Mouse (Mus musculus) MEL (cell line): ENCODE measurements around the gene Asic3. TPM values are rescaled to one million over a fixed set of nuclear protein-coding genes. Genes with fewer than 3 reads are reported as not detected.
A peak's percentile ranks its signal among the peaks of the same experiment; 100 is the strongest.

Experiments
- DNase-seq: peaks from one replicate; pipeline ENCODE4 v3.0.0; 2011; ENCODE audit warnings: low read depth, low spot score
- H3K27ac ChIP-seq: 2 replicates; pipeline ENCODE4 v1.5.1; 2012; ENCODE audit warnings: low read depth, mild to moderate bottlenecking, control low read depth, low read length, moderate library complexity; ENCODE audit not compliant: control insufficient read depth
- H3K27me3 ChIP-seq, 2 experiments: fragments of 150-350 bp in 1 of 2; sonication (generic) in 1 of 2; 2 replicates each; pipeline ENCODE4 v1.6.1; 2012; ENCODE audit warnings: low read length in 2 of 2, mild to moderate bottlenecking in 2 of 2, improper control_type of control experiment in 1 of 2, moderate library complexity in 1 of 2; ENCODE audit not compliant: insufficient read depth in 2 of 2, control insufficient read depth in 1 of 2
- H3K36me3 ChIP-seq, 2 experiments: 2 replicates each; pipeline ENCODE4 v1.6.1; 2012 to 2014; ENCODE audit warnings: low read length in 2 of 2, improper control_type of control experiment in 1 of 2, inconsistent platforms in 1 of 2, mild to moderate bottlenecking in 1 of 2; ENCODE audit not compliant: insufficient read depth in 2 of 2, control insufficient read depth in 1 of 2
- H3K4me1 ChIP-seq, 2 experiments: fragments of 150-350 bp in 1 of 2; sonication (generic) in 1 of 2; 2 replicates each; pipeline ENCODE4 v1.6.1; 2012; ENCODE audit warnings: low read length in 2 of 2, improper control_type of control experiment in 1 of 2, mild to moderate bottlenecking in 1 of 2; ENCODE audit not compliant: insufficient read depth in 2 of 2, control insufficient read depth in 1 of 2
- H3K4me3 ChIP-seq, 2 experiments: fragments of 150-350 bp in 1 of 2; sonication (generic) in 1 of 2; 2 replicates each; pipeline ENCODE4 v1.5.1; 2012; ENCODE audit warnings: low read depth in 2 of 2, low read length in 2 of 2, mild to moderate bottlenecking in 2 of 2, moderate library complexity in 2 of 2, control low read depth in 1 of 2, improper control_type of control experiment in 1 of 2; ENCODE audit not compliant: control insufficient read depth in 1 of 2, insufficient read depth in 1 of 2
- H3K79me2 ChIP-seq: 2 replicates; pipeline ENCODE4 v1.6.1; 2012; ENCODE audit warnings: mild to moderate bottlenecking, low read length, moderate library complexity; ENCODE audit not compliant: control insufficient read depth, poor library complexity, insufficient read depth
- H3K9ac ChIP-seq: 2 replicates; pipeline ENCODE4 v1.6.1; 2012; ENCODE audit warnings: low read depth, mild to moderate bottlenecking, control low read depth, low read length, moderate library complexity; ENCODE audit not compliant: control insufficient read depth, poor library complexity, severe bottlenecking
- H3K9me3 ChIP-seq: fragments of 150-350 bp; sonication (generic); replicated peaks from 2 replicates; pipeline ENCODE4 v1.6.1; 2012; ENCODE audit warnings: mild to moderate bottlenecking, low read length, improper control_type of control experiment, moderate library complexity; ENCODE audit not compliant: insufficient read depth
- BHLHE40 ChIP-seq: IDR thresholded peaks from 2 replicates; pipeline ENCODE4 v1.6.1; 2012; ENCODE audit warnings: low read depth, mild to moderate bottlenecking, inconsistent platforms, low read length, improper control_type of control experiment, borderline replicate concordance
- CHD2 ChIP-seq: IDR thresholded peaks from 2 replicates; pipeline ENCODE4 v1.6.1; 2011; ENCODE audit warnings: low read length, improper control_type of control experiment
- CTCF ChIP-seq, 3 experiments: IDR thresholded peaks in 2 of 3; conservative IDR thresholded peaks in 1 of 3; 2 replicates each; pipeline ENCODE4 v1.5.1; 2011 to 2012; ENCODE audit warnings: low read length in 3 of 3, low read depth in 2 of 3, mild to moderate bottlenecking in 2 of 3, improper control_type of control experiment in 1 of 3, inconsistent platforms in 1 of 3, mixed read lengths in 1 of 3, moderate library complexity in 1 of 3; ENCODE audit not compliant: control insufficient read depth in 1 of 3, insufficient read depth in 1 of 3, poor library complexity in 1 of 3, severe bottlenecking in 1 of 3
- ELF1 ChIP-seq: IDR thresholded peaks from 2 replicates; pipeline ENCODE4 v1.6.1; 2014; ENCODE audit warnings: low read depth, mild to moderate bottlenecking, inconsistent platforms, low read length, improper control_type of control experiment, moderate library complexity
- EP300 ChIP-seq, 2 experiments: IDR thresholded peaks; 2 replicates each; pipeline ENCODE4 v1.6.1; 2011; ENCODE audit warnings: improper control_type of control experiment in 2 of 2, low read length in 2 of 2, low read depth in 1 of 2, mild to moderate bottlenecking in 1 of 2
- ETS1 ChIP-seq: IDR thresholded peaks from 2 replicates; pipeline ENCODE4 v1.6.1; 2012; ENCODE audit warnings: low read depth, mild to moderate bottlenecking, inconsistent platforms, low read length, improper control_type of control experiment, moderate library complexity
- GABPA ChIP-seq: IDR thresholded peaks from 2 replicates; pipeline ENCODE4 v1.6.1; 2012; ENCODE audit warnings: low read depth, mild to moderate bottlenecking, inconsistent platforms, low read length, improper control_type of control experiment, moderate library complexity
- GATA1 ChIP-seq: IDR thresholded peaks from 2 replicates; pipeline ENCODE4 v1.6.1; 2011; ENCODE audit warnings: low read depth, low read length, improper control_type of control experiment
- HCFC1 ChIP-seq: IDR thresholded peaks from 2 replicates; pipeline ENCODE4 v1.6.1; 2012; ENCODE audit warnings: low read depth, mild to moderate bottlenecking, inconsistent platforms, low read length, improper control_type of control experiment, moderate library complexity
- JUND ChIP-seq: IDR thresholded peaks from 2 replicates; pipeline ENCODE4 v1.6.1; 2011; ENCODE audit warnings: low read depth, mild to moderate bottlenecking, improper control_type of control experiment, low read length
- KAT2A ChIP-seq: conservative IDR thresholded peaks from 2 replicates; pipeline ENCODE4 v1.6.1; 2012; ENCODE audit warnings: low read depth, low read length, improper control_type of control experiment, inconsistent platforms
- MAFK ChIP-seq: IDR thresholded peaks from 2 replicates; pipeline ENCODE4 v1.6.1; 2011; ENCODE audit warnings: low read depth, mild to moderate bottlenecking, low read length, improper control_type of control experiment, borderline replicate concordance
- MAZ ChIP-seq: IDR thresholded peaks from 2 replicates; pipeline ENCODE4 v1.6.1; 2012; ENCODE audit warnings: low read depth, mild to moderate bottlenecking, inconsistent platforms, low read length, improper control_type of control experiment
- MXI1 ChIP-seq: IDR thresholded peaks from 2 replicates; pipeline ENCODE4 v1.6.1; 2011; ENCODE audit warnings: mild to moderate bottlenecking, low read depth, low read length, improper control_type of control experiment
- MYB ChIP-seq: IDR thresholded peaks from 2 replicates; pipeline ENCODE4 v1.6.1; 2011; ENCODE audit warnings: mild to moderate bottlenecking, low read depth, low read length, improper control_type of control experiment
- MYC ChIP-seq: IDR thresholded peaks from 2 replicates; pipeline ENCODE4 v1.6.1; 2011; ENCODE audit warnings: low read depth, mild to moderate bottlenecking, low read length, improper control_type of control experiment, moderate library complexity
- NELFE ChIP-seq: IDR thresholded peaks from 2 replicates; pipeline ENCODE4 v1.6.1; 2011; ENCODE audit warnings: low read depth, low read length, improper control_type of control experiment
- NRF1 ChIP-seq: IDR thresholded peaks from 2 replicates; pipeline ENCODE4 v1.6.1; 2014; ENCODE audit warnings: low read depth, mild to moderate bottlenecking, inconsistent platforms, low read length, improper control_type of control experiment, moderate library complexity; ENCODE audit not compliant: poor library complexity, insufficient read depth, severe bottlenecking
- POLR2A ChIP-seq, 2 experiments: IDR thresholded peaks; 2 replicates each; pipeline ENCODE4 v1.6.1; 2011 to 2012; ENCODE audit warnings: low read length in 2 of 2, mild to moderate bottlenecking in 2 of 2, control low read depth in 1 of 2, improper control_type of control experiment in 1 of 2, low read depth in 1 of 2, moderate library complexity in 1 of 2; ENCODE audit not compliant: control insufficient read depth in 1 of 2, insufficient read depth in 1 of 2, poor library complexity in 1 of 2
- POLR2AphosphoS2 ChIP-seq: IDR thresholded peaks from 2 replicates; pipeline ENCODE4 v1.6.1; 2011; ENCODE audit warnings: low read length, improper control_type of control experiment
- POLR2AphosphoS5 ChIP-seq: IDR thresholded peaks from 2 replicates; pipeline ENCODE4 v1.6.1; 2012; ENCODE audit warnings: low read depth, borderline replicate concordance, mild to moderate bottlenecking, inconsistent platforms, low read length, moderate library complexity, mixed read lengths
- RAD21 ChIP-seq: IDR thresholded peaks from 2 replicates; pipeline ENCODE4 v1.6.1; 2011; ENCODE audit warnings: mild to moderate bottlenecking, low read depth, low read length, improper control_type of control experiment
- RCOR1 ChIP-seq: IDR thresholded peaks from 2 replicates; pipeline ENCODE4 v1.6.1; 2012; ENCODE audit warnings: low read depth, mild to moderate bottlenecking, inconsistent platforms, low read length, improper control_type of control experiment
- SIN3A ChIP-seq: IDR thresholded peaks from 2 replicates; pipeline ENCODE4 v1.6.1; 2012; ENCODE audit warnings: low read length, improper control_type of control experiment, inconsistent platforms
- SMC3 ChIP-seq: IDR thresholded peaks from 2 replicates; pipeline ENCODE4 v1.6.1; 2011; ENCODE audit warnings: low read depth, low read length, improper control_type of control experiment
- TAL1 ChIP-seq: IDR thresholded peaks from 2 replicates; pipeline ENCODE4 v1.6.1; 2012; ENCODE audit warnings: mild to moderate bottlenecking, inconsistent platforms, low read length, moderate library complexity, mixed read lengths
- TBP ChIP-seq: IDR thresholded peaks from 2 replicates; pipeline ENCODE4 v1.8.0; 2011; ENCODE audit warnings: low read depth, low read length, improper control_type of control experiment
- TCF12 ChIP-seq: IDR thresholded peaks from 2 replicates; pipeline ENCODE4 v1.6.1; 2014; ENCODE audit warnings: low read depth, mild to moderate bottlenecking, inconsistent platforms, low read length, improper control_type of control experiment, moderate library complexity
- UBTF ChIP-seq: IDR thresholded peaks from 2 replicates; pipeline ENCODE4 v1.6.1; 2012; ENCODE audit warnings: low read depth, mild to moderate bottlenecking, inconsistent platforms, low read length, improper control_type of control experiment, moderate library complexity, borderline replicate concordance; ENCODE audit not compliant: insufficient read depth
- ZC3H11A ChIP-seq: IDR thresholded peaks from 2 replicates; pipeline ENCODE4 v1.6.1; 2012; ENCODE audit warnings: low read depth, mild to moderate bottlenecking, inconsistent platforms, low read length, improper control_type of control experiment
- ZMIZ1 ChIP-seq: IDR thresholded peaks from 2 replicates; pipeline ENCODE4 v1.6.1; 2012; ENCODE audit warnings: low read depth, mild to moderate bottlenecking, inconsistent platforms, low read length, improper control_type of control experiment, moderate library complexity
- ZNF384 ChIP-seq: IDR thresholded peaks from 2 replicates; pipeline ENCODE4 v1.6.1; 2012; ENCODE audit warnings: low read depth, mild to moderate bottlenecking, inconsistent platforms, low read length, improper control_type of control experiment
- polyA plus RNA-seq, 2 experiments: library from polyadenylated mRNA; stranded (reverse) in 1 of 2; unstranded in 1 of 2; fragments of >175 nt in 1 of 2; fragments of >200 nt in 1 of 2; gene quantifications; 2 replicates each; pipeline versions ENCODE4 v1.2.1 to v1.2.4; 2012; ENCODE audit warnings: low replicate concordance in 2 of 2, low read depth in 1 of 2; ENCODE audit not compliant: insufficient read length in 2 of 2, insufficient read depth in 1 of 2, missing spikeins in 1 of 2
- total RNA-seq: library from RNA; depleted of rRNA; stranded (reverse); fragments of 300-350 nt; gene quantifications from 2 replicates; pipeline ENCODE4 v1.2.3, GENCODE M21; 2012

The Asic3 gene
- total and polyA plus RNA-seq, 3 experiments: 0.04 to 0.35 TPM; not detected in 1

- TF ChIP-seq MXI1 (peak; percentile 93), ELF1 (no peak), KAT2A (no peak), TBP (no peak), ZMIZ1 (peak; percentile 30; the same call in 1 of the 2 replicates), ZNF384 (no peak), POLR2AphosphoS2 (peak; percentile 55), MYC (peak; percentile 85), MAFK (no peak), ETS1 (no peak), BHLHE40 (0 out of 2 replicates have a peak, but pooled peaks have one; percentile 0), TAL1 (no peak), RAD21 (no peak), GATA1 (no peak), MYB (peak; percentile 62; the same call in 1 of the 2 replicates), POLR2AphosphoS5 (no peak), RCOR1 (peak; percentile 46; the same call in 1 of the 2 replicates), SMC3 (no peak), CHD2 (no peak; the same call in 1 of the 2 replicates), HCFC1 (no peak), POLR2A (IDR thresholded peaks at IDR 0.05; ENCODE audit: control insufficient read depth in 1 of 2, insufficient read depth in 1 of 2, low read depth in 1 of 2, low read length in 2 of 2, poor library complexity in 1 of 2) (peak in 1 of 2 experiments; percentile 54; a peak in 2 of 4 replicates), ZC3H11A (no peak), SIN3A (peak; percentile 75)
Measured at GRCm38 (mm10) chr5:24424004-24424781, 11.0 kb downstream of the Asic3 start (continued).

GRCm38 (mm10) chr5:24424861-24425411 is 11.7 kb downstream of the Asic3 start:
- no peaks in the 10 kb centered on the region for H3K9me3 ChIP-seq
- H3K27ac ChIP-seq: peak overlapping the region; percentile 60
- DNase-seq: peak; percentile 93
- H3K27me3 ChIP-seq: no peaks in the 10 kb centered on the region
- peaks cover 6 to 22% of the 10 kb centered on the region in 2 experiments for H3K4me1 ChIP-seq
- H3K9ac ChIP-seq: peak overlapping the region; percentile 85
- H3K4me3 ChIP-seq: peak overlapping the region; percentile 78 to 86
- H3K36me3 ChIP-seq: peaks cover 0 to 17% of the 10 kb centered on the region in 2 experiments; a peak in 2 of 4 replicates
- H3K79me2 ChIP-seq: peaks cover 14% of the 10 kb centered on the region
- TF ChIP-seq JUND (no peak), TAL1 (no peak), MAZ (peak; percentile 7; the same call in 1 of the 2 replicates), ZNF384 (no peak), HCFC1 (peak; percentile 15; the same call in 1 of the 2 replicates), POLR2A (IDR thresholded peaks at IDR 0.05; ENCODE audit: control insufficient read depth in 1 of 2, insufficient read depth in 1 of 2, low read depth in 1 of 2, low read length in 2 of 2, poor library complexity in 1 of 2) (peak; percentile 68 to 75; a peak in 3 of 4 replicates), SMC3 (no peak), NELFE (peak; percentile 64), MYC (no peak), TCF12 (no peak), RAD21 (no peak), ZC3H11A (no peak), CTCF (IDR thresholded peaks at IDR 0.05 in 2 of 3, conservative IDR thresholded peaks at IDR 0.05 in 1 of 3; ENCODE audit: control insufficient read depth in 1 of 3, insufficient read depth in 1 of 3, low read depth in 2 of 3, low read length in 3 of 3, poor library complexity in 1 of 3, severe bottlenecking in 1 of 3) (peak in 1 of 3 experiments; percentile 0; a peak in 1 of 6 replicates), EP300 (IDR thresholded peaks at IDR 0.05; ENCODE audit: low read depth in 1 of 2, low read length in 2 of 2) (no peak), CHD2 (no peak), NRF1 (peak; percentile 31; the same call in 1 of the 2 replicates), TBP (0 out of 2 replicates have a peak, but pooled peaks have one; percentile 38), GABPA (no peak), UBTF (0 out of 2 replicates have a peak, but pooled peaks have one; percentile 7), POLR2AphosphoS2 (peak; percentile 12; the same call in 1 of the 2 replicates)
